Mouse (Mus musculus) erythroblast, embryonic 14.5 days (primary cell): Measurements from ENCODE around the gene Smtn.

Experiments
- GATA1 ChIP-seq: IDR thresholded peaks from 2 replicates; pipeline ENCODE4 v1.6.1; 2012; ENCODE audit warnings: low read length, inconsistent platforms, mixed read lengths
- TAL1 ChIP-seq: IDR thresholded peaks from 3 replicates; pipeline ENCODE4 v1.6.1; 2012; ENCODE audit warnings: low read length, inconsistent platforms, mixed read lengths

DNA sequence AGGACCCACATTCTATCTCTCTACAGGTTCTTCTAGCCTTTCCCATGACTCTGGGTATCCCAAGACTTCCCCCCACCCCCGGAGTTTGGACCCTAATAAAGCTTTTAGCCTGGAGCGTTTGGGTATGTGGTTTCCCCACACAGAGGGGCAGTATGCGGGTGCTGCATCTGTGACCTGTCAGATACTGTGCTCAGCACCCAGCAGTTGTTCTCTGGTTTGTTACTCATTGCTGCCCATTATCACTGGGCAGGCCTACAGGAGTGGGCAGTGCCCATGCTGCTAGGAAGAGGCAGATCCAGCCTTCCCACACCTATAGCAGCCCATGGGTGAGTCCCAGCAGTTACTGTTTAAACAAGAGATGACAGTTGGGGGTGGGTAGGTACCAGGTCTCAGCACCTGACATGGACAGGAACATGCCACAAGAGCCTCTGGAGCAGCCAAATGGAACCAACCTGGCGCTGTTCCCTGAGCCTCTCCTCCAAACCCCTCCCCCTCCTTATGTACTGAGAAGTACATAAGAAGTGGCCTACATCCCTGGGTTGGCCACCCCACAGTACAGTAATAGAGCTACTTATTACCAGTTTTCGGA is 3.6 kb downstream of the Smtn start:
- no peak for TF ChIP-seq TAL1
- no peak for TF ChIP-seq GATA1
